Mouse (Mus musculus) urinary bladder, adult 2 months (tissue): ENCODE data around the gene Slc4a1. TPM values are rescaled to one million over a fixed set of nuclear protein-coding genes. Genes with fewer than 3 reads are reported as not detected.
A peak's percentile ranks its signal among the peaks of the same experiment; 100 is the strongest.
"Not testable (repeated sequence)": the region's sequence is repeated elsewhere in the genome, so short reads cannot be mapped to it uniquely, and the experiment has no call there.

Source experiments
- DNase-seq: peaks from one replicate; pipeline ENCODE4 v3.0.0; 2022; ENCODE audit warnings: low spot score
- polyA plus RNA-seq: library from polyadenylated mRNA; depleted of rRNA; stranded (reverse); fragments of >200 nt; gene quantifications from 2 replicates; pipeline ENCODE4 v1.2.3, GENCODE M21; 2012

Gene Slc4a1
- polyA plus RNA-seq, 1 experiment: not detected

DNA sequence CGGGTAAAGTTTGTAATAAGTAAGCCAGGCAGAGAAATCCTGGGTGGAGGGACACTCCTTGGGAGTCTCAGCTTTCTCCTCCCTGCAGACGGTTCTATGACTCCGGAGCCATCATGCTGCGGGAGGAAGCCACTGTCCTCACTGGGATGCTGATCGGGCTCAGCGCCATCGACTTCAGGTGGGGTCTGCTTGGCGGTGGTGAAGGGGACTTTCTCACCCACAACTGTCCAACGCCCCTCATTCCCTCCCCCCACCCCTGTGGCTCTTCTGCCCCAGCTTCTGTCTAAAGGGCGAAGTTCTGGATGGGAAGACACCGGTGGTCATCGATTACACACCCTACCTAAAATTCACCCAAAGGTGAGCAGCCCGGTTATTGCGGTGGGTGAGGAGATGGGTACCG is 33.1 kb upstream of the Slc4a1 start:
- DNase-seq: no peak

DNA sequence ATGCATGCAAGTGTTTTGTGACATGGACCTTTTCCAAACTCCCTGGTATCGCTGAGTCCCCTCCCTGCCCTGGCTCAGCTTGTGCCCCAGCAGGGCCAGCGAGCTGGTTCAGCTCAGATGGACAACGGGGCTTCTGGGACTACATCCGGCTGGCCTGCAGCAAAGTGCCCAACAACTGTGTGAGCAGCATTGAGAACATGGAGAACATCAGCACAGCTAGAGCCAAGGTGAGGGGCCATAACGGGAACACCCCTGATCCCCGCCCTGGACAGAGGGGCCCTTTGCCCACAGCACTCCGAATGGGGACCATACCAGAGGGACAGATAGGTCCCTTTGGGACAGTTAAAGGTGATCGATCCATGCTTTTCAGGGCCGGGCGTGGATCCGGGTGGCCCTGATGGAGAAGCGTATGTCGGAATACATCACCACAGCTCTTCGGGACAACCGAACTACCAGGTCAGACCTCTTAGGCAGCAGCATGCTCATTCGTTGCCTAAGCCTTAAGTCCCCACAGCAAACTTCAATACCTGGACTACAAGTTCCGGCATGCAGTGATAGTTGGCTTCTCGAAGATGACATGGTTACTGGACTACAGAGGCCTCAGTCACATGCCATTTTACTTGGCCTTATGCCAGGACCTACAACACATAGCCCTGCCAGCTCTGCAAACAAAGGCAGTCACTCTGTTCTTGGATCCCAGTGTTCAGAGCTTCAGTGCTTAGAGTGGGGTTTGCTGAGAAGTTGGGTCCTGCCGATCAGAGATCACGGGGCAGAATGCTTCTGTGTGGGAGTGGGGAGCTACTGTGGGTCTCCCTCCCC is 32.2 kb upstream of the Slc4a1 start:
- no peak for DNase-seq

DNA sequence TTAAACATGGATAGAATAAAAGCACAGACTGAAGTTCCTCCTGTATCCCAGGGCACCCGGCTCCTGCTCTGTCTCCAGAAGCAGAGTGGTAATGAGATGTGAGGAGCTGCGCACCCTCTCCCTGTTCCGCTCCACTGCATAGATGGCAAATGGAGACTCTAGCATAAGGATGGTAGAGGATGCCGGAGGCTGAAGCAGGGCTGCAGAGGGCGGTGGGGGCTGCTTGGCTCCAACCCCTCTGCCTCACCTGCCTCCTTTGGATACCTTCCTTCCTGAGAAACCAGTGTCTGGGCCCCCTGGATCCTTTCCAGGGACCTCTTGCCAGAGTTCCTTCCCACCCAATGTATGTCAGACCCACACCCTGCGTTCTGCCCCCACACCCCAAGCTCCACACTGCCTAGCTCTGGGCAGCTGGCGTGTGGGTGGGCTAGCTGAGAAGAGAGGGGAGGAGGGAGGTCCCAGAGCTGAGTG is 30.7 kb upstream of the Slc4a1 start:
- DNase-seq: no peak

DNA sequence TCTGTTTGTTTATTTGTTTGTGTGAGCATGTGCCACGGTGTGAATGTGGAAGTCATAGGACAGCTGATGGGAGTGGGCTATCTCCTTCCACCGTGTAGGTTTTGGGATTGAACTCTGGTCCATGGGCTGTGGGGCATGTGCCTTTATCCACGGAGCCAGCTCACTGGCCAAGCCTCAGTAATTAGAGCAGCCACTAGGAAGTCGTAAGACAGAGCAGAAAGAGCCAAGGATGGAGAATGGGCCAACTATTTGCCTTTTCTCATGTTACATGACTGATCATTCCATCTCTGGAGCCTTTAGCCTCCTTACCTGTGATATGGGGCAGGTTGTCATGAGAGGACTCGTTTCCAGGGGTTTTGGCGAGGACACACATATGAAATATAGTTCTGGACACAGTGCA is 30.3 kb upstream of the Slc4a1 start:
- no peak for DNase-seq

GRCm38 (mm10) chr11:102395250-102395649 is 29.2 kb upstream of the Slc4a1 start:
- DNase-seq: no peak

GRCm38 (mm10) chr11:102394421-102395124 is 28.6 kb upstream of the Slc4a1 start:
- no peak for DNase-seq

DNA sequence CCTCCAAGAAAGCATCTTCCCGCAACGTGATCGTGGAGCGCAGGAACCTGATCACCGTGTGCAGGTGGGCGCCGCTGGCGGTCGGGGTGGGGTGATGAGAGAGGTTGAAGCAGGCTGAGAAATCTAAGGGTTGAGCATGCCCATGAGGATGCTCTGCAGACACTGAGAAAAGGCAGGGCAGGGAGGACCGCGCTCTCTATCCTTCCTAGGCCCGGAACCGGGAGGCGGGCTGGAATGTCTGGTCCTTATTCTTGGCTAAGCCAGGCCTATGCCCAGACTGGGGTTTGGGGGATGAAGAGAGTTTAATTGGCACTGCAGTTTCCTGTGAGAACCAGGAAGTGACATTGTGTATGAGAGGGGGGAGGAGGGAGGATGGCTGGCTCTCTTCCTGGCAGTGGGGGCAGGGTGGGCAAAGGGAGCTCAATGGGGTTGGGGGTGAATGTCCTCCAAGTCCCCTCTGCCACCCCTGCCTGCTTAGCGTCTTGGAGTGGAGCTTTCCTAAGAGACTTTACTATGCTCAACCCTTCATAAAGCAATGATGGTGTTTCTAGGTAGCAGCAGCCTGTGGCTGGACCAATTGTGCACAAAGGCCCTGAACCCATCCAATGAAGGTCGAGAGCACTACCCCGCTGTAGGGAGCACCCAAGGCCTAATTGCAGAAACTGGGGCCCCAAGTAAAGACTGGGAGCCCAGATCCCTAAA is 27.9 kb upstream of the Slc4a1 start:
- DNase-seq: no peak

GRCm38 (mm10) chr11:102393238-102393634 is 27.2 kb upstream of the Slc4a1 start, which contains the start of gene Rundc3a:
Gene Rundc3a (plus strand): TSS chr11:102393403.
- no peak for DNase-seq

- DNase-seq: no peak
These were observed 26.6 kb upstream of the Slc4a1 start for GRCm38 (mm10) chr11:102392441-102393237.

DNA sequence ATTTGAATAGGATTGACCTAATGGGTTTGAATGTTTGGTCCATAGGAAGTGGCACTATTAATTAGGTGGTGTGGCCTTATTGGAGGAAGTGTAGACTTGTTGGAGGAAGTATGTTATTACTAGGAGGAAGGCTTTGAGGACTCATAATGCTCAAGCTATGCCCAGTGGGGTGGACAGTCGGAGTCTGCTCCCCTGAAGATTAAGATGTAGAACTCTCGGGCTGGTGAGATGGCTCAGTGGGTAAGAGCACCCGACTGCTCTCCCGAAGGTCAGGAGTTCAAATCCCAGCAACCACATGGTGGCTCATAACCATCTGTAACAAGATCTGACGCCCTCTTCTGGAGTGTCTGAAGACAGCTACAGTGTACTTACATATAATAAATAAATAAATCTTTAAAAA is 23.4 kb upstream of the Slc4a1 start:
- DNase-seq: not testable (repeated sequence)

DNA sequence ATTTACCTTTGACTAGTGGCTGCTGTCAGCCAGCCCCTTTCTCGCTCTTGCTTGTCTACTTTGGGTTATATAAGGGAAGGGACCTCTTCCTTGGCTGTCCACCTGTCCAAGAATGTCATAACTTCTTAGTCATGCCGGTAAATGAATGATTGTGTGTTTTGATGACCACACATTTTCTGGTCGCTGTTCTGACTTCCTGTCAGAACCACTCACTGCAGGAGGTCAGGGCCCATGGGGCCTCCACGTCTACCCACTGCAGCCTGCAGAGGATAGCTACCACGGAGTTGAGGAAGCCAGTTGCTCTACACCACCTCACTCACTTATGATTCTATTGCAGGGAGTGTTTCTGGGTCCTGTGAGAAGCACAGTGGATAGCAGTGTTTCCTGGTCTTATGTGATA is 20.1 kb upstream of the Slc4a1 start:
- DNase-seq: no peak

DNA sequence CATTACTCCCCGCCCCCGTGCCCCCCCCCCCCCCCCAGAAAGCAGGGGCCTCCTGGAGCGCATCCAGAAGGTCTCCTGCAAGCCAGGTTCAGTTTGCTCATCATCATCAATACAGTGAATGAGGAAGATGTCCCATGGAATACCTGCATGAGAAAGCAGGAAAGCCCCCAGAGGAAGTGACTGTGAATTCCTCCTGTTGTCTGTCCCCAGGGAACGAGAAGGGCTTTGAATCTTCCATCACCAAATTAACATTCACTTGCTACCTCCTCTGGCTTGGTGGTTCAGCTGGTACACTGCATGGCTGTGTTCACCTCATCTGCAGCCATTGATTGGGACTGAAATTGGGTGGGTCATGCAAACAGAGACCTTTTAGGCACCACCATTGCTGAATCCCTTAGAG is 19.1 kb upstream of the Slc4a1 start:
- DNase-seq: no peak

DNA sequence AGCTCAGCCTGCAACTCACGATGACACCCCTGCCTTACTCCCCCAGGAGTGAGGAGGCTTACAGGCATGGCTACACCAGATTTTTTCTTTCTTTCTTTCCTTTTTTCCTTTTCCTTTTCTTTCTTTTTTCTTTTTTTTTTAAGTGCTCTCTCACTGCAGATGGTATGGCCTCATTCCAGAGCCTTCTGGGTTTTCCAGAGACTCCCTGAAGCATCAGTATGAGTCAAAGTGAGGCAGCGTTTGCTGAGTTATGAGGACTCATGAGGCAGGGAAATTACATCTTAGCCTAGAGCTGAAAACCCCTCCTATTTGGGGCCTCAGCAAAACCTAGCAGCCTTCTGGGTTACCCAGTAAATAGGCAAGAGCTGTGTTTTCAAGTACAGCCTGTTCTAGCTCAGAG is 18.4 kb upstream of the Slc4a1 start:
- DNase-seq: no peak

DNA sequence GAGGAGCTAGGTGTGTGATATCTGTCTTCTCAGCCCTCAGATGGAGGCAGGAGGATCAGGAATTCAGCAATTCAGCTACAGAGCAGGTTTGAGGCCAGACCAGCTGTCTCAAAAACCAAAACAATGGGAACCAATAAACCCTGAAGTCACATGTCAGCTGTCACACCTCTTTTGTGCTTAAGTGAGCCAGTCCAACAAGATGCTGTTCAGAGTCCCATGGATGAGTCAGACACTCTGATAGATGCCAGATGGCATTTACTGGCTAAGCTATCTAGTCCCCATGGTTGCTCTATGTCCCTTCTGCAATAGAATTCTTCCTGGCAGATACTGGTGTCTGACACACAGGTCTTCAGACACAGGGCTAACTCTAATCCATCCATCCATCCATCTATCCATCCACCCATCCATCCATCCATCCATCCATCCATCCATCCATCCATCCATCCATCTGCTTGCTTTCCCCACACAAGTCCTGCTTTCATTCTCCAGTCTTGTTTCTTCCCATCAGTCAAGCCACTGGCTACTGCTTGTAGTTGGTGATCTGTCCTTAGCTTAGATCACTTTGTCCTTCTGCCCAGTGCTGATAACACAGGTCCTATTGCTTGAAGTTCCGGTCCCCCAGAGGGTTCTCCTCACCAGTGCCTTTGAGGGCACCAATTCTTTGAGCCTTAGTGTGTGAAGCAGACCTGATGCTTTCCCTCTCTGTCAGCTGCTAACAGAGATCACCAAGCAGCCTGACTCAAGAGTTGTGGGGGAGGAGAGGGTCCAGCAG is 17.5 kb upstream of the Slc4a1 start:
- DNase-seq: peak; percentile 10

GRCm38 (mm10) chr11:102382794-102383193 is 16.8 kb upstream of the Slc4a1 start:
- DNase-seq: no peak

DNA sequence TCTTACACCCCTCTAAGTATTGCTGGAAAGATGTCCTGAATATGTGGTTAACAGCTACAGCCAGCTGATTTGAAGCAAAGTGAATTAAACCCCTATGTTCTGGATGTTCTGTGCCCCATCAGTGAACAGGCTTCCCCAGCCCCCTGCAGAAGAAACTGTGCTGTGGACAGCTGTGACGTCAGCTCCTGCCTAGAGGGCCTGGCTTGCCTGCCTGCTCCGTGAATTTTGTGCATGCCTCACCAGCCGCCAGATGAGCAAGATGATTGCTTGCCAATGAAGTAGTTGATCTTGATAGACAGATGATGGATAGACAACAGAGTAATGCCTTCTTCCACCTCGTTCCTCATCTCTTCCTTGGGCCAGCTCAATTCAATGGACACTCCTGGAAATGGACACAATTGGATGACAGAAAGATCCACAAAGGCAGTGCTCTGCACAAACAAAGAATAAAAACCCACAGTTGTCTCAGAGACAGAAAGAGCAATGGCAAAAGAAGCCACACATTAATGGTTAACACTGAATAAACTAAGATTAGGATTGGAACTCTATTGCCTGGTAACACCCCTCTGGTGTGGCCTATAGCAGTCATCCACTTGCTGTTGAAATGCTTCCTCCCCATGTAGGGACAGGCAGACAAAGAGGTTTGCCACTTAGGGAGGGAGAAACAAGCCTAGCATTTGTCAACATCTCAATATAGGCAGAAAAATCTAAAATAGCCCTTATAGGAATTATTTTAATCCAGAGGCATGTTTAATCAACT is 15.5 kb upstream of the Slc4a1 start:
- peak; percentile 12 for DNase-seq

DNA sequence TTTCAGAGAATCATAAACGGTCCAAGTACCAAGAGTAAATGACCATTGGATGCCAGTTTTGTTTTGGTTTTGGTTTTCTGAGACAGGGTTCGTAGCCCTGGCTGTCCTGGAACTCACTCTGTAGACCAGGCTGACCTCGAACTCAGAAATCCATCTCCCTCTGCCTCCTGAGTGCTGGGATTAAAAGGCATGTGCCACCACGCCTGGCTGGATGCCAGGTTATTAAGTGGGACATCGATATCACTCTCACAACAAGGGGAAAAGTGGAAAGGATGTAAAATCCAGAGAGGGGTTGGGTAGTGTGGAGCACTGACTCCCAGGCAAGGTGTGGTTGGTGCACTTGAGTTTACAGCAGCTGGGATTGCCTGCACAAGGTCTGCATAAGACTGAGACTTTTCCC is 14.1 kb upstream of the Slc4a1 start:
- DNase-seq: peak; percentile 13

DNA sequence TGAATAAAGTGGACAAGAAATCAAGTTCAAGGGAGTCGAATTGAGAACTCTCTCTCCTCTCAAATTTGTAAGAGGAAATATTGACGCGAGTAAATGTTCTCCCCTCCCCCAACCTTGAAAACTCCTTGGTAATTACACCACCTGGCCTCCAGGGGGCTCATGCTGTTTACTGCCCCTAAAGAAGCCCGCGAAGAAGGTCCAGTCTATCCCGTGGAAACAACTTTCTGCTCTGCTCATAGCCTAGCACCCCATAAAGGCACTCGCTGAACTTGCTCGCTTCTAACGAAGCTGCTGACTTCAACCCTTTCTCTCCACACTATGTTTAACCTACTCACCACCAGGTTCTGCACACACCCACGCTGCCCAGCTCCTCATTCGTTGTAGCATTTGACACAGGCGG is 11.2 kb upstream of the Slc4a1 start:
- peak; percentile 13 for DNase-seq

DNA sequence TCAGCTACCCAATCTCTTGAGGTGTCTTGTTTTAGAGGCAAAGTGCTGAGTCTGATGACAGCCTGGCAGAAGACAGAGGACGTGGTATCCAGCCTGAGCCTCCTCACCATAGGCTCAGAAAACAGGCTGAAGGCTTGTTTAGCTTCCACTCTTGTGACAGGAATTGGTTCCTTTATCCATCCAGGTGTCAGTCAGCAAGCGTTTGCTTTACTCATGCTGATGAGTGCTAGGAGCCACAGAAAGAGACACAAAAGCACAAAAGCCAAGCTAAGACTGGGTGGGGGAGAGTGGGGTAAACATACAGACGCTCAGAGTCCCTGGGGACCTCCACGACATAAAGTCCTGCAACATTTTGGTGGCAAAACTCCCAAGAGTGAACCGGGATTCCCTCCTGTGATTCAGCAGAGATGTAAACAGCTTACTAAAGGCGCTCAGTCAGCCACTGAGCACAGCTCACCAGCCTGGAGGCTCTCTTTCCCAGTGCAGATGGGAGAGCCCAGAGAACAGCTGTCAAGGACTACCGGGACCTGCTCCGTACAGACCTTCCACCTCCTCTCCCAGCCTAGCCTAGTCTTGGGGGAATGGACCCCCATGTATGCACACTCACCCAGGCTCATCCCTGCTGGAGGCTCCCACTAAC is 10.3 kb upstream of the Slc4a1 start:
- no peak for DNase-seq
